Mouse (Mus musculus) G1E (cell line): ENCODE measurements around the gene Mrgbp.

ENCODE experiments used
- CTCF ChIP-seq: IDR thresholded peaks from 2 replicates; pipeline ENCODE4 v1.5.1; 2012; ENCODE audit warnings: low read depth, low read length, inconsistent platforms, mixed read lengths
- GATA2 ChIP-seq: IDR thresholded peaks from 2 replicates; pipeline ENCODE4 v1.6.1; 2012; ENCODE audit warnings: low read depth, low read length, inconsistent platforms, borderline replicate concordance

DNA sequence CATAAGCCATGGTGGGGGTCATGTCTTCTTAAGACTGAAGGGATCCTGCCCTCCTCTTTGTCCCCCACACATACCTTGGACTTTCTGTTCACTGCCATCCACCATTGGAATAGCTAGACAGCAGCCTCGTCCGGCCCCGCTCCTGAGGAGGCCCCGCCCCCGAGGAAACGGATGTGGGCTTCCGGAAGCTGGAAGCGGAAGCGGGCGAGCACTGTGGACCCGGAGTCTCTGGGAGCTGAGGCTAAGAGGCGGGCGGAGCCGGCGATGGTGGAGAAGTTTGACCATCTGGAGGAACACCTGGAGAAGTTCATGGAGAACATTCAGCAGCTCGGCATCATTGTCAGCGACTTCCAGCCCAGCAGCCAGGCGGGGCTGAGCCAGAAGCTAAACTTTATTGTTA, 36.1 kb upstream of the Mrgbp start:
- no peak for TF ChIP-seq CTCF
- no peak for TF ChIP-seq GATA2
